Mouse (Mus musculus) thymus, adult 2 months (tissue): ENCODE results near the gene Gm49711.

Experiments
- CTCF ChIP-seq: fragments of 200-500 bp; IDR thresholded peaks from 2 replicates; pipeline ENCODE4 v1.5.1; 2012; ENCODE audit warnings: mild to moderate bottlenecking, control low read depth, low read length, moderate library complexity, borderline replicate concordance; ENCODE audit not compliant: control insufficient read depth, poor library complexity, insufficient read depth; ENCODE audit errors: extremely low read depth
- POLR2A ChIP-seq: fragments of 200-500 bp; IDR thresholded peaks from 2 replicates; pipeline ENCODE4 v1.6.1; 2012; ENCODE audit warnings: mild to moderate bottlenecking, low read length, control low read depth, moderate library complexity; ENCODE audit not compliant: control insufficient read depth, poor library complexity, insufficient read depth; ENCODE audit errors: extremely low read depth

- no peak for TF ChIP-seq CTCF
- TF ChIP-seq POLR2A: no peak
These were observed 121.2 kb downstream of the Gm49711 start for GRCm38 (mm10) chr16:92179306-92179705.
